Mouse (Mus musculus) Patski (cell line): ENCODE data around the gene Tgfa. TPM values are rescaled to one million over a fixed set of nuclear protein-coding genes. Genes with fewer than 3 reads are reported as not detected.

Experiments used
- ATAC-seq: fragments of 100-300 bp; one replicate; pipeline ENCODE4 v1.8.0; 2021
- CTCF ChIA-PET: fragments of 350-600 bp; sonication (Branson Sonifier 250); formaldehyde crosslinking; loops from one replicate; lab custom pipeline; 2022; ENCODE audit warnings: inconsistent platforms; lab: Charles Lee
- POLR2A ChIA-PET: fragments of 350-600 bp; sonication (Branson Sonifier 250); formaldehyde crosslinking; loops from one replicate; lab custom pipeline; 2022; ENCODE audit warnings: antibody characterized with exemption, inconsistent platforms; lab: Charles Lee
- DNase-seq: peaks from one replicate; pipeline ENCODE4 v3.0.0-alpha.2; 2011; ENCODE audit warnings: low read depth, low spot score
- H3K27me3 ChIP-seq: fragments of 371-371 bp; one replicate; pipeline ENCODE4 v1.5.1; 2021
- CTCF ChIP-seq: fragments of 100-300 bp; IDR thresholded peaks from one replicate; pipeline ENCODE4 v1.5.1; 2021
- in situ Hi-C: fragments of 300-500 bp; cut with MboI; formaldehyde crosslinking; loops from 3 replicates; pipeline ENCODE4 v1.11.1; 2018; ENCODE audit warnings: low pct_unique_long_range_greater_than_20kb, mixed read lengths
- polyA plus RNA-seq: library from polyadenylated mRNA; unstranded; gene quantifications from one replicate; pipeline ENCODE4 v1.2.3, GENCODE M21; 2021

Tgfa gene
- polyA plus RNA-seq, 1 experiment from 2014 or later = 3.1 TPM

DNA sequence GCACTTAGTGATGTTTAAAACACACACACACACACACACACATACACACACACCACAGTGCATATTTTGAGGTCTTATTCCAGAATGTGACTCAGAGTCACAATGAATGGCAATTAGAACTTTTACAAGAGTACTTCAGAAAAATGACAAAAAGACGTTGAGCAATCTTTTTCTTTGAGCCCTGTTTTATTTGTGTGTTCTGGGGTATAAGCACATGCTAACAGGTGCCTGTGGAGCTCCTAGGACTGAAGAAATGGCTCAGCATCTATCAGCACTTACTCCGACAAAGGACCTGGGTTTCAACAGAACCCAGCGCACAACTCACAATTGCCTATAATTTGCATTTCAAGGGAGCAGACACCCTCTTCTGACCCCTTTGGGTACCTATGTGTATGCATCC is 31.0 kb upstream of the Tgfa start:
- no peaks in the 10 kb centered on the region for H3K27me3 ChIP-seq
- in situ Hi-C loops = no loop called here
- DNase-seq = no peak
- TF ChIP-seq CTCF = no peak
- CTCF ChIA-PET = no interaction called here
- POLR2A ChIA-PET = no interaction called here
- no peak for ATAC-seq

- peaks cover 4% of the 10 kb centered on the region for H3K27me3 ChIP-seq
- ChIA-PET POLR2A (no interaction called here), CTCF (no interaction called here)
- in situ Hi-C loops = no loop called here
- DNase-seq (no peak), ATAC-seq (no peak)
- no peak for TF ChIP-seq CTCF
Measured at GRCm38 (mm10) chr6:86166426-86166825, 28.6 kb upstream of the Tgfa start.

DNA sequence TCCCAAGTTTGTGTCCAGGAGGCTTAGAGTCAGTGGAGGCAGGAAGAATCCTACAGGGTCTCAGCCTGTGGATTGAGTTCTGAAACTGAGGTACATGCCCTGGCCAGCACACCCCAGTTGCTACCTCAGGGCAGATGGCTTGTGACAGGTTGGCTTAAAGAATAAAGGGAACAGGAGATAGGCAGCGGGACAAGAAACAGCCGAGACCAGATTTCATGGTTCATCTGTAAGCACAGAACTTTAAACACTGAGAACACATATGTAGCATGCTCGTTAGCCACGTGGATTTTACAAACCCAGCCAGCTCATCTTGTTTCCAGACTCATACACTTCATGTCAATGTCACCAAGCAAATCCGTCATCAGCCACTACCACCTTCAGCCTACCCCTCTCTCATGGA is 27.2 kb upstream of the Tgfa start:
- no peak for DNase-seq
- ChIA-PET POLR2A (no interaction called here), CTCF (interaction anchor here (1.4 kb wide), 1 partner anchor 10 kb away, joined by 5 read pairs; no protein-coding TSS in a partner anchor)
- no peak for ATAC-seq
- TF ChIP-seq CTCF = no peak
- H3K27me3 ChIP-seq = peaks cover 4% of the 10 kb centered on the region
- in situ Hi-C loops = no loop called here

GRCm38 (mm10) chr6:86169166-86169565 is 25.9 kb upstream of the Tgfa start:
- TF ChIP-seq CTCF = no peak
- POLR2A ChIA-PET = interaction anchor here (0.6 kb wide), 1 partner anchor 113 kb away, joined by 3 read pairs; no protein-coding TSS in a partner anchor
- H3K27me3 ChIP-seq = peaks cover 4% of the 10 kb centered on the region
- DNase-seq (peak; percentile 27), ATAC-seq (peak; percentile 78)
- in situ Hi-C loops = no loop called here
- CTCF ChIA-PET = interaction anchor here (1.4 kb wide), 1 partner anchor 11 kb away, joined by 5 read pairs; no protein-coding TSS in a partner anchor

- no peak for ATAC-seq
- TF ChIP-seq CTCF = no peak
- DNase-seq = no peak
- in situ Hi-C loops = no loop called here
- ChIA-PET CTCF (interaction anchor here (1.6 kb wide), 1 partner anchor 17 kb away, joined by 3 read pairs; no protein-coding TSS in a partner anchor), POLR2A (no interaction called here)
- H3K27me3 ChIP-seq = peaks cover under 1% of the 10 kb centered on the region
Measured at GRCm38 (mm10) chr6:86176236-86176635, 18.8 kb upstream of the Tgfa start.

DNA sequence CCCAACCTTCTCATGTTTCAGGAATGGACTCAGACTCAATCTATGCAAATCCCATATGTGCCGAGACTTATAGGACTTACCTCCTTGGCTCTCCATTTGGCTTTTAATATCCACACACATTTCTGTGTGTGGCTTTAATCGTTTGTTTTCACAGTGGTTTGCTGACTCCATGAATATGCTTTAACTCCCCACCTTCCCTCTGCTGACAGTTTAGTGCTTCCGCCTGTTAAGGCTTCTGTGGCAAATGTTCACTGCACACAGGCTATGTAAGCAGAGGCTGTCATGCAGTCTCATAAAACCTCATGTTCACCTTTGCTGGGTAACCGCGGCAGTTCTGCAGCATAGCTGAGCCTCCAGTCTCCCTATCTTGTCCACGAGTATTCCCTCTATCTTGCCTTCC is 18.3 kb upstream of the Tgfa start:
- in situ Hi-C loops = no loop called here
- POLR2A ChIA-PET = no interaction called here

DNA sequence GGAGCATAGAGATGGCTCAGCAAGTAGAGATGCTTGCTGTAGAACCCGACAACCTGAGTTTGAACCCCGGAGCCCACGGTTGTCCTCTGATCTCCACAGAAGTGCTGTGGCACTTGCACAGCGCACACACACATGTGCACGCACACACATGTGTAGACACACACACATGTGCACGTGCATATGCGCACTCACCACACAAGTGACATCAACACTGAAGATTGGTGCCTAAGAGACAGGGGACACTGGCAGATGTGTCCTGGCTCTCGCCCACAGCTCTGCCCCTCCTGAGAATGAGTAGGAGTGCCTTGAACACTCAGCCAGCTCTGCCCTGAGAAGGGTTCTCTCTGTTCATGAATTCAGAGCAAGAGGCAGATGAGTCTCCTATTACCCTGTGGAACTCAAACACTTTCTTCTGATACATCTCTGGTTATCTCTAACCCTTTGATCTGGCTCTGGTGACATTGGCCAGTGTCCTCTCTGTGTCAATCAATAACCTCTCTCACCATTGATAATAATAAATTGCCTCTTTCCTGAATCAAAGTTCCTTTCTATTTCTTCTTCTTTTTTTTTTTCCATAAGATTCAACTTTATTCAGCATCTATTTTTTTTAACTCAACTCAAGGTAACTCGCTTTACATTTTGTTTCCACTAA is 17.6 kb upstream of the Tgfa start:
- H3K27me3 ChIP-seq = no peaks in the 10 kb centered on the region
- no peak for ATAC-seq
- no peak for DNase-seq
- ChIA-PET POLR2A (no interaction called here), CTCF (interaction anchor here (1.6 kb wide), 1 partner anchor 16 kb away, joined by 3 read pairs; no protein-coding TSS in a partner anchor)
- in situ Hi-C loops = no loop called here
- TF ChIP-seq CTCF = no peak

More for the DNA sequence above, 18.3 kb upstream of the Tgfa start:
- CTCF ChIA-PET = interaction anchor here (1.6 kb wide), 1 partner anchor 17 kb away, joined by 3 read pairs; no protein-coding TSS in a partner anchor
- no peak for ATAC-seq
- H3K27me3 ChIP-seq = no peaks in the 10 kb centered on the region
- TF ChIP-seq CTCF = no peak
- DNase-seq = no peak

DNA sequence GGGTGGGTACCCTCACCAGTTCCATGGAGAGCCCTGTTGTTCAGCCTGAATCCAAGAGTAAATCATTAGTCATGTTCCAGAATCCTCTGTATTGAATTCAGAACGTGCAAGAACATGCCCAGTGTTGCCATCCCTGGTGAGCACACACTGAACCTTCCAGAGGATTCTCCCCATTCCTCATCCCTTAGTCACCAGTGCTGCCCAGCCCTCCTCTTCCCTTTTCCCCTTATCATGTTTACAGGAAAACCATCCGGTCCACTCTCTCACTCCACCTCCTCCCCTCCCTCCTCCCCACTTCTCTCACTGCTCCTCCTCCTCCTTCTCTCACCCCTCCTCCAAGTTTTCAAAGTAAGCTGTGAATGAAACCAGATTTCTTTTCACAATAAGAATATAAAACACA is 14.4 kb upstream of the Tgfa start:
- ChIA-PET POLR2A (interaction anchor here (0.7 to 0.8 kb wide), 2 partner anchors 29 to 143 kb away, joined by 3 to 5 read pairs; no protein-coding TSS in a partner anchor), CTCF (no interaction called here)
- ATAC-seq (peak; percentile 57), DNase-seq (no peak)
- in situ Hi-C loops = no loop called here
- TF ChIP-seq CTCF = no peak
- H3K27me3 ChIP-seq = no peaks in the 10 kb centered on the region

DNA sequence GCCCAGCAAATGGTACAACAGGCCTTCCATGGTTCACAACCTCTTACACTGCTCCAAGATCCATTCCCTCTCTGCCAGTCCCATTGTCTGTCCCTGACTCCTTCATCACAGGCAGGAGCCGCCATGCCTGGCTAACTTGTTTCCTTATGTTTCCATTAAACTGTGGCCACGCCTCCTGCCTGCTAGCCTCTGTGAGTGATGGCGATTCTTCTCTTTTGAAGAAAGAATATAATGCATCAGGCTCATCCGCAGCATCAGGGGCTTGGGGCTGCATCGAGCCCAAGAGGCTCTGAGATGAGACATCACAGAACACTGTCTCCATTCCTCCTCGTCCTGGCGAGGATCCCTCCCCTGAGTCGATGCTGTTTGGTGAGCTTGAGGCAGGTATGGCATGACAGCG is 13.0 kb upstream of the Tgfa start:
- no peaks in the 10 kb centered on the region for H3K27me3 ChIP-seq
- no peak for TF ChIP-seq CTCF
- in situ Hi-C loops = no loop called here
- ChIA-PET CTCF (no interaction called here), POLR2A (no interaction called here)
- no peak for ATAC-seq
- no peak for DNase-seq

- DNase-seq (no peak), ATAC-seq (no peak)
- in situ Hi-C loops = no loop called here
- no peaks in the 10 kb centered on the region for H3K27me3 ChIP-seq
- ChIA-PET POLR2A (no interaction called here), CTCF (no interaction called here)
- TF ChIP-seq CTCF = no peak
Measured at GRCm38 (mm10) chr6:86182626-86183025, 12.4 kb upstream of the Tgfa start.

- POLR2A ChIA-PET = no interaction called here
- in situ Hi-C loops = no loop called here
- H3K27me3 ChIP-seq = no peaks in the 10 kb centered on the region
- no peak for ATAC-seq
- CTCF ChIA-PET = no interaction called here
- TF ChIP-seq CTCF = no peak
- DNase-seq = no peak
Measured at GRCm38 (mm10) chr6:86186106-86186955, 8.7 kb upstream of the Tgfa start.
